Mouse (Mus musculus): ENCODE measurements around the gene Fetub. TPM values are rescaled to one million over a fixed set of nuclear protein-coding genes. Genes with fewer than 3 reads are reported as not detected.

The Fetub gene
- total and polyA plus RNA-seq, 2 experiments from 2014 or later = 0.33 TPM; not detected in 1

DNA sequence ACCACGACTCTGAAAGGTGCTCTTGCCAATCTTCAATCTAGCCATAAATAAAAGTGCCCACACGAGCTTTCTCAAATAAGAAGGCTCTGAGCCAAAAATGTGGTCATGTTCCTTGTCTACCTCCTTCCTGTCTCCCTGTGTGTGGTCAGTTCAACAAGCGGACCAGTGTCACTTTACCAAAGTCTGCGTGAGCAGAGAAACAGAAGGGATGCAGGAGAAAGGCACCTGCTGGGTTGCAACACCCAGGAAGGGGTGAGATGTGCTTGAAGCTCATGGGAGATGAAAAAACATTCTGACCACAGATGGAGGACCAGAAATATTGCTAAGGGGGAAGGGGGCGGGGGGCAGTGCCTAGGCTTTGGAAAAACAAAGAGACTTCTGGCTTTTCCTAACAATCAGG lies 18.8 kb upstream of the Fetub start:
- Histone ChIP-seq H3K27me3 (ENCODE audit: insufficient read depth, low read length) (no peaks in the 10 kb centered on the region), H3K36me3 (ENCODE audit: insufficient read depth, low read length) (no peaks in the 10 kb centered on the region), H3K4me2 (ENCODE audit: low read depth, low read length, poor library complexity, severe bottlenecking) (no peak overlapping the region), H3K9ac (replicated peaks; ENCODE audit: low read length, poor library complexity, severe bottlenecking) (no peak overlapping the region), H3K9me3 (ENCODE audit: low read length) (no peaks in the 10 kb centered on the region), H3K4me1 (ENCODE audit: insufficient read depth, low read length) (no peaks in the 10 kb centered on the region), H3K4me3 (ENCODE audit: low read depth, low read length) (no peak overlapping the region), H3K27ac (ENCODE audit: low read depth, low read length) (no peak overlapping the region)
- TF ChIP-seq CTCF (IDR thresholded peaks at IDR 0.05) = no peak
- no peak for ATAC-seq (ENCODE audit: low FRiP score)
- no peak for DNase-seq (ENCODE audit: low spot score)
- 71% methylated on average over 5 of the region's 5 CpGs for WGBS

DNA sequence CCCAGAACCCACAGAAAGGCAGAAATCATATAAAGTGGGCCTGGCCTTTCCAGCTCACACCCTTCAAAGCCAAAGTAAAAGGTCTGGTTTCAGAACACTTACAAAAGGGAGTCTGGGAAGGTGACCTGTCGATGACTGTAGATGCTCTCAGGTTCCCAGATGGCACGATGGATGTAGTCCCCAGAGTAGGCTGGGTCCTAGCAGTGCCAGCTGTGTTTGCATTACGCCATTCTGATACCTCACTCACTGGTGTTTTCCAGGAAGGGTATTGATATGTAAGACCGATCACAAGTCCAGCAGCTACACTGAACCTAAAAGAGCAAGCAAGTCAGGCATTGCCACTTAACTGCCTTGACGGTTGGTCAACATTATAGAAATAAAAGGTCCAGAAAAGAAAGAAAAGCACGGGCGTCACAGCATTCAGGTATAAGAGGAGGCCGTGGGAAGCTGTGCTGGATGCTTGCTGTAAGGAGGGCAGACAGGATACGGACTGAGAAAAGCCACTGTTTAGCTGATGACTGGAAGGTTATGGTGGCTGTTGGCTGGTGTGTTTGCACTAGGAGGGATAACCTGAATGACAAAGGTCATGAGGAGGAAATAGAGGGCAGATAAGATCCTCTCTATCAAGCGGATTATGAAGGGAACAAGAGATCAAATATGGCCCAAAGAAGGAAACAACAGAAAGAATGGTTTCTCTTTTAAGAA lies 18.1 kb upstream of the Fetub start:
- H3K9ac ChIP-seq (replicated peaks; ENCODE audit: low read length, poor library complexity, severe bottlenecking) = no peak overlapping the region
- 86% methylated on average over 10 of the region's 10 CpGs for WGBS
- no peaks in the 10 kb centered on the region for H3K36me3 ChIP-seq (ENCODE audit: insufficient read depth, low read length)
- H3K4me2 ChIP-seq (ENCODE audit: low read depth, low read length, poor library complexity, severe bottlenecking) = no peak overlapping the region
- no peak for TF ChIP-seq CTCF (IDR thresholded peaks at IDR 0.05)
- H3K27ac ChIP-seq (ENCODE audit: low read depth, low read length) = no peak overlapping the region
- H3K27me3 ChIP-seq (ENCODE audit: insufficient read depth, low read length) = no peaks in the 10 kb centered on the region
- H3K9me3 ChIP-seq (ENCODE audit: low read length) = no peaks in the 10 kb centered on the region
- H3K4me1 ChIP-seq (ENCODE audit: insufficient read depth, low read length) = no peaks in the 10 kb centered on the region
- no peak for ATAC-seq (ENCODE audit: low FRiP score)
- H3K4me3 ChIP-seq (ENCODE audit: low read depth, low read length) = no peak overlapping the region
- no peak for DNase-seq (ENCODE audit: low spot score)

DNA sequence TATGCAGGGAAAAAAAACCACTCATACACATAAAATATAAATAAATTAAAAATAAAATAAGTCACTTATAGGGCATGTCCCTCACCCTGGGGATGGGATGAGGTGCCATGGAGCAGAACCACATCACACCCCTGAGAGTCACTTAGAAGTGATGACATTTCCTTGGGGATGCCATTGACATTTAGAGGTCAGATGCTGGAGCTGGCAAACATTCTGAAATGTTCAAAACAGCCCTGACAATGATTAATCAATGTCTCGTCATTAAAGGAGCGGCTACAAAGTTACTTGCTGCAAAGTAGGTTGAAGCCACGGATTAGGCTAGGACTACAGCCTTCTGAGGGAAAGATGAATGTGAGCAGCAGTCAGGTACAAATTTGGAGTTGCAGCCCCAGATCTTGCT lies 16.8 kb upstream of the Fetub start:
- no peaks in the 10 kb centered on the region for H3K9me3 ChIP-seq (ENCODE audit: low read length)
- DNase-seq (ENCODE audit: low spot score) = no peak
- no peaks in the 10 kb centered on the region for H3K27me3 ChIP-seq (ENCODE audit: insufficient read depth, low read length)
- H3K36me3 ChIP-seq (ENCODE audit: insufficient read depth, low read length) = no peaks in the 10 kb centered on the region
- H3K4me1 ChIP-seq (ENCODE audit: insufficient read depth, low read length) = no peaks in the 10 kb centered on the region
- no peak for ATAC-seq (ENCODE audit: low FRiP score)
- H3K4me3 ChIP-seq (ENCODE audit: low read depth, low read length) = no peak overlapping the region
- no peak overlapping the region for H3K27ac ChIP-seq (ENCODE audit: low read depth, low read length)
- H3K4me2 ChIP-seq (ENCODE audit: low read depth, low read length, poor library complexity, severe bottlenecking) = no peak overlapping the region
- no peak overlapping the region for H3K9ac ChIP-seq (replicated peaks; ENCODE audit: low read length, poor library complexity, severe bottlenecking)
- no peak for TF ChIP-seq CTCF (IDR thresholded peaks at IDR 0.05)
- WGBS = 92% methylated on average over 3 of the region's 3 CpGs

DNA sequence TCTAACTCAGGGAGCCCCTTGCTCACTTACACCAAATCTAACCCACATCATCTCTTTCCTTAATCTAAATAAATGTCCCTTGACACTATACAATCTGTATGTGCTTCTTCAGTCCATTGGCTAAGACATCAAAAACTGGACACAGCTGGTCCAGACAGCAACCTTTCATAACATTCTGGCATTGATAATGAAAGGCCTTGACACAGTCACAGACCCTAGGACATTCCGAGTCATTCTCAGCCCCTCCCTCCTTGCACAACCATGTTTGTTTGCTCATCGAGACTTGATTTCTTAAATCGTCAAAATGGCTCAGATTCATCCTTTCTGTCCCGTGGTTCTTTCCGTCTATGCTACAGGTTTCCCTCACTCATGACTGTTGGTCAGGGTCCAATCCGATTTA lies 8.8 kb upstream of the Fetub start:
- Histone ChIP-seq H3K9me3 (ENCODE audit: low read length) (no peaks in the 10 kb centered on the region), H3K27me3 (ENCODE audit: insufficient read depth, low read length) (no peaks in the 10 kb centered on the region), H3K27ac (ENCODE audit: low read depth, low read length) (no peak overlapping the region), H3K4me1 (ENCODE audit: insufficient read depth, low read length) (no peaks in the 10 kb centered on the region), H3K4me2 (ENCODE audit: low read depth, low read length, poor library complexity, severe bottlenecking) (no peak overlapping the region), H3K9ac (replicated peaks; ENCODE audit: low read length, poor library complexity, severe bottlenecking) (no peak overlapping the region), H3K36me3 (ENCODE audit: insufficient read depth, low read length) (no peaks in the 10 kb centered on the region), H3K4me3 (ENCODE audit: low read depth, low read length) (no peak overlapping the region)
- 95% methylated on average over 6 of the region's 6 CpGs for WGBS
- no peak for ATAC-seq (ENCODE audit: low FRiP score)
- no peak for DNase-seq (ENCODE audit: low spot score)
- TF ChIP-seq CTCF (IDR thresholded peaks at IDR 0.05) = no peak

DNA sequence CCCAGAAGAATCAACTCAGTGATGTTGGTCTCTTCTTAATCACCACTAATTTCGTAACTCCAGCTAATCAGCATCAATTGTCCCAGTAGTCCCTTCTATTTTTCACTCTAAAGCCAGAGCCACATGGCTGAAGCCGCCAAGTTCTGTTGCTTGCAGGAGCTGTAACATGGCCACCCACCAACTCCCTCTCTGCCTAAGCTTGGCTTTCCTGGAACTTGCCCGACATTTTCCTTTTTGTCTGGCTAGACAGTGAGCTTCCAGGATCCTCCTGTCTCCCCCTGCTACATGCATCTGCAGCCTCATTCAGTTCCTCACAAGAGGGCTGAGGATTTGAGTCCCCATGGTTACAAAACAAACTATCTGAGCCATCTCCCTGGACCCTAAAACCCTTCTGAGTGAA lies 6.1 kb upstream of the Fetub start:
- H3K9me3 ChIP-seq (ENCODE audit: low read length) = no peaks in the 10 kb centered on the region
- H3K4me3 ChIP-seq (ENCODE audit: low read depth, low read length) = no peak overlapping the region
- no peak overlapping the region for H3K9ac ChIP-seq (replicated peaks; ENCODE audit: low read length, poor library complexity, severe bottlenecking)
- no peak overlapping the region for H3K4me2 ChIP-seq (ENCODE audit: low read depth, low read length, poor library complexity, severe bottlenecking)
- ATAC-seq (ENCODE audit: low FRiP score) = no peak
- TF ChIP-seq CTCF (IDR thresholded peaks at IDR 0.05) = no peak
- H3K36me3 ChIP-seq (ENCODE audit: insufficient read depth, low read length) = no peaks in the 10 kb centered on the region
- no peaks in the 10 kb centered on the region for H3K27me3 ChIP-seq (ENCODE audit: insufficient read depth, low read length)
- no peak for DNase-seq (ENCODE audit: low spot score)
- no peaks in the 10 kb centered on the region for H3K4me1 ChIP-seq (ENCODE audit: insufficient read depth, low read length)
- 90% methylated on average over 3 of the region's 3 CpGs for WGBS
- no peak overlapping the region for H3K27ac ChIP-seq (ENCODE audit: low read depth, low read length)

DNA sequence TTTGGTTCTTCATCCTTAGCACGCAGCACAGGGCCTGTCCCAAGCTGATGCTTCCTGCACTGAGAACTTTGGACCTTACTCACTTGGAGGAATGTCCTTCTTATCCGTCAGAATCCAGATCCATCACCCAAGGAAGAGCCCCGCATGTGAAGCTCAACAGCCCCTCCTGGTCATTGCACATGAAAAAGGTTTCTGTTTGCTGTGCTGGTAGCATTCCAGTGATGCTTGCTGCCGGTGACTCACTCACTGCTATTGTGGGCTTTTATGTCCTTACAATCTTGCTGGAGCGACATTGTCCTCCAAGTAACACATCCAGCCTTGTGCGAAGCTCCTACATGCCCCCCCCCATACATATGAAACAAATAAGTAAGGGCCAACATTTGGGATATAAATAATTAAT lies 5.2 kb upstream of the Fetub start:
- ATAC-seq (ENCODE audit: low FRiP score) (no peak), DNase-seq (ENCODE audit: low spot score) (no peak)
- 84% methylated on average over 6 of the region's 6 CpGs for WGBS
- Histone ChIP-seq H3K36me3 (ENCODE audit: insufficient read depth, low read length) (no peaks in the 10 kb centered on the region), H3K4me2 (ENCODE audit: low read depth, low read length, poor library complexity, severe bottlenecking) (no peak overlapping the region), H3K27me3 (ENCODE audit: insufficient read depth, low read length) (no peaks in the 10 kb centered on the region), H3K27ac (ENCODE audit: low read depth, low read length) (no peak overlapping the region), H3K9ac (replicated peaks; ENCODE audit: low read length, poor library complexity, severe bottlenecking) (no peak overlapping the region), H3K4me1 (ENCODE audit: insufficient read depth, low read length) (no peaks in the 10 kb centered on the region), H3K4me3 (ENCODE audit: low read depth, low read length) (no peak overlapping the region), H3K9me3 (ENCODE audit: low read length) (no peaks in the 10 kb centered on the region)
- no peak for TF ChIP-seq CTCF (IDR thresholded peaks at IDR 0.05)
